Mouse (Mus musculus) layer of hippocampus, adult 18-20 months (tissue): ENCODE measurements around the gene Luc7l2. TPM values are rescaled to one million over a fixed set of nuclear protein-coding genes. Genes with fewer than 3 reads are reported as not detected.
"Not testable (repeated sequence)": the region's sequence is repeated elsewhere in the genome, so short reads cannot be mapped to it uniquely, and the experiment has no call there.

Experiments
- DNase-seq, 2 experiments: peaks; one replicate each; pipeline ENCODE4 v3.0.0; 2022; ENCODE audit warnings: low spot score in 2 of 2
- long read RNA-seq: library from polyadenylated mRNA; stranded (forward); transcript quantifications from one replicate; pipeline ENCODE4 v2.0.0, GENCODE M21; 2021
- total RNA-seq, 2 experiments: library from RNA; stranded (reverse); gene quantifications; 2 replicates each; pipeline ENCODE4 v1.2.3; 2021

Luc7l2 gene
- total RNA-seq: 100 to 1,000 TPM; 153 to 160 TPM
- long read RNA-seq, full-length matches to known transcripts: 18 of 56 reads
- long read RNA-seq, partial matches to known transcripts: 21 of 56 reads
- long read RNA-seq, other reads (novel, unspliced or antisense): 17 of 56 reads

DNA sequence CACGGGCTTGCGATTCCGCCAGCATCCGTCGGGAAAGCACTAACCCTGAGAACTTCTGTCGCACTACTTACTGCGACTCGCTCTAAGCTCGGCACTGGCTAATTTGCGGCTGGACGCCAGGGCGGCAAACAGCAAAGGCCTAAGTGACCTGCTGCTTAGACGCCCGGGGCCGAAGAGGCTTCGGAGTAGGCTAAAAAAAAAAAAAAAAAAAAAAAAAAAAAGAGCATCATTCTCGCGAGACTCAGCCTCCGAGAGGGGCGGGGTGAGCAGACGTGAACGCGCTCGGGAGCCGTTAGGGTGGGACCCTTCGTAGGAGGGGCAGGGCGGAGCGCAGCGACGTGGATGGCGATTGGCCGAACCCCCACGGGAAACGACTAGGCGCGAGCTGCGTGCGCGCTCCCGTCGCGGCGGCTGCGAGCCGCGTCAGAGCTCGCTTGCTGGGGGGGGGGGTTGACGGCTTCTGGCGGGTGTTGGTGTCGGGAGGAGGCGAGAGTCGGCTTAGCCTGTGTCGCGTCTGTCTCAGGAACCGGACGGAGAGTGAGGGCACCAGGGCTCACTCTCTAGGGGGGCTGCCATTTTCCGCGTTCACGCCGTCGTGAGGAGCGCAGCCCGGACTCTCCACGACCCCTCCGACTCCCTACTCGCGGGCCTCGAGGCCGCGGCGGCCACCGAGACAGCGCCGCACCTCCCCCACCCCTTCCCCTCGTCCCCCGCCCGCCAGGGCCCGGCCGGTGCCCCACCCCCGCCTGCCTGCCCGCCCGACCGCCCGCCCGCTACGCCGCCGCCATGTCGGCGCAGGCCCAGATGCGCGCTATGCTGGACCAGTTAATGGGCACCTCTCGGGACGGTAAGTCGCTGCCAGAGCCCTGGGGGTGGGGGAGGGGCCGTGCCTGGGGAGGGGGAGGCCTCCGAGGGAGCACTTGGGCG is at the start of gene Luc7l2:
Gene Luc7l2, plus strand, starts transcription at position 273 of the 927 bp plus-strand sequence.
- DNase-seq: peak; percentile 94 to 96

DNA sequence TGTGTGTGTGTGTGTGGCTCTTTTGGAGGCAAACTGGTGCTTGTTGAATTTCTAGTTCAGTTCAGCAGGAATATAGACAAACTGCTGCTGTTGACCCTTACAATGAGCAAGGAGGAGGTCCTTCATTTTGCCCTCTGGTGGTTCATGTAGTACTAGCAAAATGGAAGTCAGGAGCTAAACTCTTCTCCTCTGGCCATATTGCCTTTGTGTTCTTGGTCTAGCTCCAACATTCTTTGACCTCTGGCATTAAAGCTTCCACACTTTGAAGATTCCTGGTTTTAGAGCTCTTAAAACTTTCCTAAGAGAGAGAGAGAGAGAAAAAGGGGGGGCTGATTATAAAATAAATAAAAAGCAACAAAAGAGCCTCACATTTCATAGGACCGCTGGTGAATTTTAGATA is 39.0 kb upstream of the Luc7l2 start:
- DNase-seq: no peak

DNA sequence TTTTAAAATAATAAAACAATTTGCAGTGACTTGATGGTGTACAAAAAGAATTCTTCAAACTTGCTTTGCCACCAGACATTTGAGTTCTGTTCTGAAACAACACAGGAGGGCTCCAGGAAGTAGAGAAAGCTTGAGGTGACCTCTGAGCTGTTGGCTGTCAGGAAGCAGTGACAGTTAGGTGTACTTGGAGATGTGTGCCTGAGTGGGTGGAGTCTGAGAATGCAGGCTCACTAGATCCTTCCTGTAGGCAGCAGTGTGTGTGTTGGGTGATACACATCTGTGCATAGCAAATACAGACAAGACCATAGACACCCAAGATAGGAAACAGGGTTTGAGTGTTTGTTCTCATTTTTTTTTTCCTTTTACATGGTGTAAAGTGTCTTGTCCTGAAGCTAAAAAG is 38.3 kb upstream of the Luc7l2 start:
- DNase-seq: no peak

GRCm38 (mm10) chr6:38515201-38515600 is 35.9 kb upstream of the Luc7l2 start:
- no peak for DNase-seq

DNA sequence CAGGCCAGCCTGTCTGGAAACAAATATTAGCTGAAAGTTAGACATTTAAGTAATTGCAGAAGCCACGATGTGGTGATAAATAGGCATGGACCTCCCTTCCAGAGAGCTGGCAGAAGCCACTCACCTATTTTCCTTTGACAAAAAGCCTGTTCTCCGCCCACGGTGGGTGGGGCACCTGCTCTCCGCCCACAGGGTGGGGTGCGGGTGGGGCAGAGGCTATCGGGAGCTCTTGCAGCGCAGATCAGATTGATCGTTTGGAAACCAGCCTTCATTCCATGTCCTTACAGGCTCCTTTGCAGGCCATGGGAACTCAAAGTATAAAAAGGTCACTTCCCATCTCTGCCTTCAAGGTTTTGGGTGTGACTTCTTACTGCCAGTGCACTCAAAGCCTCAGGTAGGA is 27.3 kb upstream of the Luc7l2 start:
- no peak for DNase-seq

- DNase-seq: peak in 1 of 2 experiments; percentile 27
Observed at GRCm38 (mm10) chr6:38531211-38531820, 19.8 kb upstream of the Luc7l2 start.

GRCm38 (mm10) chr6:38532500-38533420 is 18.4 kb upstream of the Luc7l2 start:
- peak in 1 of 2 experiments; percentile 45 for DNase-seq

GRCm38 (mm10) chr6:38533428-38534405 is 17.4 kb upstream of the Luc7l2 start, which contains the start of gene Fmc1:
TSS of gene Fmc1 (plus strand) at chr6:38533502.
- peak; percentile 99 to 100 for DNase-seq

GRCm38 (mm10) chr6:38534640-38535365 is 16.3 kb upstream of the Luc7l2 start:
- peak; percentile 95 to 96 for DNase-seq

DNA sequence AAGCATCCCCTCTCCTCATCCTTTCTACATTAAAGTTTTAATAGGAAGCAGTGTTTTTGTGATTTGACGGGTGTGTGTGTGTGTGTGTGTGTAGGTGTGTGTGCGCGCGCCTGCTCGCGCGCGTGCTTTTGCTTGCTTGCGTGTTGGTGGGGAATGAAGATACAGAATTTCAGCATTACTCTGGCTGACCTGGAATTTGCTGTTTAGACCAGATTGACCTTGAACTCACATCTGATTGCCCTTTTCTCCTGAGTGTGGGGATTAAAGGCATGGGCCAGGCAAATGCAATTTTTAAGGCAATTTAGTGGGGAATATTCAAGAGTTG is 15.8 kb upstream of the Luc7l2 start:
- no peak for DNase-seq

DNA sequence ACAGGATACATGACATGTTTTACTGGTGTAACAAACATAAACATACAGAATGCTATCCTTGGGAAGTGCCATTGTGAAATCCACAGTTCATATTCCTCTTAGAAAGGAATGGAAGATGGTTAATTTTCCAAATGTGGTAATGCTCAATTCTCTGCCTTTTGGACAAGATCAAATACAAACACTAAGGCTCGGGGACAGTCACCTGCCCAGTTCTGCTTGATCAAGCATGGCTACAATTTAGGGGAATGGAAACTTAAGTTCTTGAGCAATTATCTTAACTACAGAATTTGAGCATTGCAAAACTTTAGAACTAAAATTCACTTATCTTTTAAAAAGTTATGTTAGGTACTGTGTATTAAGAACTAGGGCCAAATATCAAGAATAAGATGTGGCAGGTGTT is 15.3 kb upstream of the Luc7l2 start:
- no peak for DNase-seq

- DNase-seq: not testable (repeated sequence)
Observed at GRCm38 (mm10) chr6:38544141-38544540, 7.0 kb upstream of the Luc7l2 start.

GRCm38 (mm10) chr6:38547005-38547404 is 4.1 kb upstream of the Luc7l2 start:
- DNase-seq: not testable (repeated sequence)

- DNase-seq: no peak
Observed at GRCm38 (mm10) chr6:38547707-38548106, 3.4 kb upstream of the Luc7l2 start.

DNA sequence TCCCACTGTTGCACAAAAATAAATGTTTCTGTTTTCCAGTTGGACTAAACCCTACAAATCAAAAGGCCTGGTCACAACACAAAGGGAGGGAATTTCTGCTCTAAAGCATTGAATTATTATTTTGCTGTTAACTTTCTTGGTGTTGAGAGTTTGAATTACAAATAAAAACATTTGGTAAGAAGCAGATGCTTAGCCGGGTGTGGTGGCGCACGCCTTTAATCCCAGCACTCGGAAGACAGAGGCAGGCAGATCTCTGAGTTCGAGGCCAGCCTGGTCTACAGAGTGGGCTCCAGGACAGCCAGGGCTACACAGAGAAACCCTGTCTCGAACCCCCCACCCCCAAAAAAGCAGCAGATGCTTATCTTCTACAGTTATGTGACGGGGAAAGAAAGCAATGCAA is 2.5 kb upstream of the Luc7l2 start:
- DNase-seq: not testable (repeated sequence)

GRCm38 (mm10) chr6:38549840-38550239 is 1.3 kb upstream of the Luc7l2 start:
- not testable (repeated sequence) for DNase-seq

GRCm38 (mm10) chr6:38550250-38551061 is 678 bp upstream of the Luc7l2 start:
- peak in 1 of 2 experiments; percentile 67 for DNase-seq

DNA sequence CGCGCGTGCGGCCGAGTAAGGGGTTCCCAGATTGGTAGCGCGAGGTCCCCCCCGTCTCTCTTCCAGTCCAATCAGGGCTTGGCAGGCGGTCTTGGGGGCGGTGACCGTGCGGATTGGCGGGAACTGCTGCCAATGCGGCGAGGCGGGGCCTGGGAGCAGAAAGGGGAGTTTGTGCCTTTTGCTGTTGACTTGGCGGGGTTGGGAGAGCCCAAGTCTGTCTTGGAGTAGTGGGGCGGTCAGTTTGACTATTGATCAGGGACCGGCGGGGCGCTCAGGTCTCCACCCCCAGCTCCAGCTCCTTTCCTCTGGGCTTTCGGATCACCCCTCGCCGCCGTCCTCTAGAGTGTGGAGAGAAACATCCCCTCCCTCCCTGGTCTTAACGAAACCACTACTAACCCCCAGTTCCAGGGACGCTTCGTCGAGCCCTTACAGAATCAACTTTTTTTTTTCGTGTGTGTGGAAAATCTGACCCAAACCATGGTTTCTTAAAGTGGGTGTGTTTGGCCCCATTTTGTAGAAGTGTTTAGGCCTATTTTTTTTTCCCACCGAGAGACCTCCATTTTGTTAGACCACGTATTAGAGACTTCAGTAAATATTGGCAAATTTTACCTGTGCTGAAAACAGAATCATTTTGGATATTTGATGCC is 978 bp downstream of the Luc7l2 start:
- DNase-seq: peak; percentile 96 to 97
